Mouse (Mus musculus): Measurements from ENCODE around the gene Bag3.

The Bag3 gene

DNA sequence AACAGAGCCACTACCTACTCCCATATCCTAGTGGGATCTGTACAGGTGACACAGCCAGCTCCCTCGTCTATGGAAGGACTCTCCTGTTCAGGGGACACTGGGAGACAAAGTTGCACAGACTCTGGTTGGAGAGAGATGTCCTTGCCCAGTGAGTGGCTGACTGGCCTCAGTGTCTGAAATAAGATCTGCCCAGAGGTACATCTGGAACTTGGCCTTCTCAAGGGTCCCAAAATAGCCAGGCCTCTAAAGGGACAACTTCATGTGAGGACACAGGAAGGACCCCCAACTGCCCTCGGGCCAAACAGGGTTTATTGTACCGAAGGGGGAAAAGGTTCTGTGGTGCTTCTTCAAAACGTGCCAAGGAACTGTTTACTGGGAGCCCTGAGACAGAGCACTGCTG is 14.8 kb downstream of the Bag3 start:
- no peak for DNase-seq (ENCODE audit: low read depth)

DNA sequence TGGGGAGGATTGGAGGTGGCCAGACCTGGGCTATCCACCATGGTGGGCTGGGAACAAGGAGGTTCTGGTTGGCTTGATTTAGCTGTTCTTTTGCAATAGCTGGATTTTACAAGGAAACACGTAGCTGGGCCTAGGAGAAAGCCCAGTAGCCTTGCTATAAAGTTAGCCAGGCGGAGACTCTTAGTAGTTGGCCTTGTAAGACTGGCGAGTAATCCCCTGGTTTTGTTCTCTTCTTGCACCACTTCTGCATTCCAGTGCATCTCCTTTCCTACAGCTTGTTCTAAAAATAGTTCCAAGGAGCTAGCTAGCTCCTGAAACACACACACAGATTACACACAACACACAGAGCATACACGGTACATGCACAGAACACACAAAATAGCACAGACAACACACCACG is 15.4 kb downstream of the Bag3 start:
- no peak for DNase-seq (ENCODE audit: low read depth)

- DNase-seq (ENCODE audit: low read depth) = no peak
Measured at GRCm38 (mm10) chr7:128540111-128540510, 16.7 kb downstream of the Bag3 start.

DNA sequence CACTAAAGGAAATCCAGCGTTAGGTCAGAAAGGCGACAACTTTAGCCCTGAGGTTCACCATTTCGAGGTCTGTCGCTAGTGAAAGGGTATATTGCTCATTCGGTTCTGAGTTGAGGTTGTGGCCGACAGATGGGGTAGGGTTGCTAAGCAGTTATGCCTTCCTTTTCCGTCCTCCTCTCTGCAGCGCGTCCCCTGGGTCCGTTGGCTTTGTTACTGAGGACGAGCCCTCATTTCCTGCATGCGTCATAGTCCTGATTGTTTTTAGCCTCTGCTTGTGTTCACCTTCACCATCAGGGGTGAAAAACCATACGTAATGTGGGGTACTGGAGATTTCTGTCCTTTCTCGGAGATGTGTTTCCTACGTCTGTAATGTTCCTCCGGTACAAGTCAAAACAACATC is 17.3 kb downstream of the Bag3 start:
- no peak for DNase-seq (ENCODE audit: low read depth)

DNA sequence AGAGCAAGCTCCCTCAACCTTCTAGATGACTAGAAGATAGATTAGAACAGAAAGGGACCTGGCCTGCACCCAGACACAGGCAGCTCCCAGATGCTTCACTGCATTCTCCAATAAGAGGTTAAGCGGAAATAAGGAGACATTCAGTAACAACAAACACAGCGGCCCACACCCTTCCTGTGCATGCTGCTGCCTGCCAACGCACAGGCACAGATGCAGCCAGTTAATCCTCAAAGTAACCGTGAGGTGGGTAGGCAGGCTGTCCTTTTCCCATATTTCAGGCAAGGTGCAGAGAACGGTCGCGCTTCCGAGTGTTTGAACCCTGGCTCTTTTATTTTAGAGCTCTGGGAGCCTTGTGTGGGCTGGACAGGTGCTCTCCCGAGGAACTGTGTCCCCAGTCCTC is 17.8 kb downstream of the Bag3 start:
- DNase-seq (ENCODE audit: low read depth) = no peak

DNA sequence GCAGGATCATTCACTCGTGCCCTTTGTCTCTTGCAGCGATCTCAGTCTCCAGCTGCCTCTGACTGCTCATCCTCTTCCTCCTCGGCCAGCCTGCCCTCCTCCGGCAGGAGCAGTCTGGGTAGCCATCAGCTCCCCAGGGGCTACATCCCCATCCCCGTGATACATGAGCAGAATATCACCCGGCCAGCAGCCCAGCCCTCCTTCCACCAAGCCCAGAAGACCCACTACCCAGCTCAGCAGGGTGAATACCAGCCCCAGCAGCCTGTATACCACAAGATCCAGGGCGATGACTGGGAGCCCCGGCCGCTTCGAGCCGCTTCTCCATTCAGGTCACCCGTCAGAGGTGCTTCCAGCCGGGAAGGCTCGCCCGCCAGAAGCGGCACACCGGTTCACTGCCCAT is 18.4 kb downstream of the Bag3 start:
- no peak for DNase-seq (ENCODE audit: low read depth)

- no peak for DNase-seq (ENCODE audit: low read depth)
Measured at GRCm38 (mm10) chr7:128542488-128542887, 19.1 kb downstream of the Bag3 start.

- no peak for DNase-seq (ENCODE audit: low read depth)
Measured at GRCm38 (mm10) chr7:128543148-128543855, 19.9 kb downstream of the Bag3 start.

DNA sequence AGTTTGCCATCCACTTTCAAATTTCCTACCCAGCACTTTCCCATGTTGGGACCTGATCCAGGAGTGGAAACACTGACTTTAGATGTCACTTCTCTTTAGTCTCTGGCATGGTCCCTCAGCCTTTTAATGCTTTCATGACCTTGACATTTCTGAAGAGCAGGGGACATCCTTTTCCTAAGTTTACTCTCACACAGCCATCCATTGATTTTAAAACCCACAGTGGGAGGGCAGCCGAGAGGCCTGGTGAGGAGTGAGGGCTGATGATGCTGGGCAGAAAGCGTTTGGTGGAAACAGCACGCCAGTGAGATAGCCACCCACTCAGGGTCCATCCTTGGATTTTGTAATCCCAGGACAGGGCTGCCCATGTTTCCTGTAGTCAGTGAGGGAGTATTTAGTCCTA is 20.5 kb downstream of the Bag3 start:
- DNase-seq (ENCODE audit: low read depth) = no peak

- no peak for DNase-seq (ENCODE audit: low read depth)
Measured at GRCm38 (mm10) chr7:128544566-128545262, 21.3 kb downstream of the Bag3 start.

DNA sequence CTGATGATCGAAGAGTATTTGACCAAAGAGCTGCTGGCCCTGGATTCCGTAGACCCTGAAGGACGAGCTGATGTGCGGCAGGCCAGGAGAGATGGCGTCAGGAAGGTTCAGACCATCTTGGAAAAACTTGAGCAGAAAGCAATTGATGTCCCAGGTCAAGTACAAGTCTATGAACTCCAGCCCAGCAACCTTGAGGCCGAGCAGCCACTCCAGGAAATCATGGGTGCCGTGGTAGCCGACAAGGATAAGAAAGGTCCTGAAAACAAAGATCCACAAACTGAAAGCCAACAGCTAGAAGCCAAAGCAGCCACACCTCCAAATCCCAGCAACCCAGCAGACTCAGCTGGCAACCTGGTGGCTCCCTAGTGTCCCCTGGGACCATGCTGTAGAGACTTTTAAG is 22.6 kb downstream of the Bag3 start:
- DNase-seq (ENCODE audit: low read depth) = no peak

GRCm38 (mm10) chr7:128549137-128549536 is 25.7 kb downstream of the Bag3 start:
- DNase-seq (ENCODE audit: low read depth) = no peak

DNA sequence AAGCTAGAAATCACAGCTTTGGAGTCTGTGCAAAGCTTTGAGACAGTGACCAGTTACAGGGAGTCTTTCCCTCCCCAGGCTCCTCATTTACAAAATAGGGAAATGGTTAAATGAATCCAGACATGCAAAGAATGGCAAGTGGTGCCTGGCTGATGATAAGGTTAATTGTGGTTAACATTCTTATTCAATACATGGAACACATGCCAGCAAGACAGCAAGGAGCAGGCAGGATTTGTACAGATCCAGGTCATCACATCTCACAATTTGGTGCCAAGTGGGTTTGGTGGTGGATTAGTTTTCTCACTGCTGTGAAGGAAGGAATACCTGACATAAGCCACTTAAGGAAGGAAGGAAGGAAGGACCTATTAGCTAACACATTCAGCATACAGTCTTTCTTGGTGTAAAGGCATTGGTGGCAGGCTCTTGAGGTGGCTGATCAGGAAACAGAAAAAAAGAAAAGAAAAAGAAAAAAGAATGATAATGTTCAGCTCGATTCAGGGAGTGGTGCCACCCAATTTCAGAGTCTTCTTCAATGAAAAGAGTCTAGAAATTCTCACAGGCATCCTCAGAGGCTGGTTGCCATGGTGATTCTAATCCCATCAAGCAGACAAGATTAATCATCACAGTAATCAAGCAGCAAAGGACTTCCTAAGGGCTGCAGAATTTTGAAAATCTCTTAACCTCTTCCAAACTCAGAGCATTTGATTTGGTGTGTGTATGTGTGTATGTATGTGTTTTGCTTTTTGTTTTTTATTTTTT is 27.1 kb downstream of the Bag3 start:
- no peak for DNase-seq (ENCODE audit: low read depth)

GRCm38 (mm10) chr7:128551087-128551457 is 27.7 kb downstream of the Bag3 start:
- DNase-seq (ENCODE audit: low read depth) = no peak

- DNase-seq (ENCODE audit: low read depth) = peak; percentile 93
Measured at GRCm38 (mm10) chr7:128553105-128553705, 29.8 kb downstream of the Bag3 start.

GRCm38 (mm10) chr7:128554502-128554901 is 31.1 kb downstream of the Bag3 start:
- DNase-seq (ENCODE audit: low read depth) = peak; percentile 77

GRCm38 (mm10) chr7:128555141-128555750 is 31.8 kb downstream of the Bag3 start:
- DNase-seq (ENCODE audit: low read depth) = no peak

GRCm38 (mm10) chr7:128556923-128557430 is 33.6 kb downstream of the Bag3 start:
- DNase-seq (ENCODE audit: low read depth) = no peak

GRCm38 (mm10) chr7:128563373-128563772 is 40.0 kb downstream of the Bag3 start:
- DNase-seq (ENCODE audit: low read depth) = no peak

DNA sequence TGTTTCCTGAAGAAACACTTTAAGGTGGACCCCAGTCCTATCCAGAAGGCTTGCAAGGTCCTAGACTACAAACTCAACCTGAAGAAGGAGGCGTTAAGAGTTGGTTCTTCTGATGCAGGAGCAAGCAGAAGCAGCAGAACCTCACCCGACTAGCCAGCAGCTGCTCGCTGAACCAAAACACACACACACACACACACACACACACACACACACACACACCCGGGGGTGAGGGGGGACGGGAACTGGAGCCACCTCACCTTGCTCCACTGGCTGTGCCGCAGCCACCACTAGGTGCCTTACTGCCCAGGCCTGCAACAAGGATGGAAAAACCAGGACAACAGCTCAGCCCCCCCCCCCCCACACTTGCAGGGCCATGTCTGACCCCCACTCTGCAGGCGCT is 42.9 kb downstream of the Bag3 start:
- no peak for DNase-seq (ENCODE audit: low read depth)

GRCm38 (mm10) chr7:128567561-128568244 is 44.3 kb downstream of the Bag3 start:
- no peak for DNase-seq (ENCODE audit: low read depth)
